Mouse (Mus musculus): ENCODE results near the gene Mrps16. TPM values are rescaled to one million over a fixed set of nuclear protein-coding genes. Genes with fewer than 3 reads are reported as not detected.

Mrps16 gene
- polyA plus RNA-seq (2016; fragmentation: Nextera tagmentation; extraction: Ambion mirVana): 80.1 and 81.3 TPM in 2 replicates

GRCm38 (mm10) chr14:20393205-20393913 is at the start of gene Mrps16:
Gene Mrps16 (minus strand): TSS chr14:20393634.
- ATAC-seq: peak; percentile 97
- Histone ChIP-seq H3K4me3 (peak within 1 kb of the TSS; percentile 78), H3K4me2 (peak within 1 kb of the TSS; percentile 82), H3K27me3 (replicated peaks) (no peaks in the 10 kb centered on the region), H3K36me3 (peaks cover 26% of the 10 kb centered on the region), H3K27ac (peak within 1 kb of the TSS; percentile 86), H3K9ac (peak within 1 kb of the TSS; percentile 90), H3K9me3 (replicated peaks) (no peaks in the 10 kb centered on the region), H3K4me1 (peaks cover 37% of the 10 kb centered on the region)
- 2% methylated on average over 68 of the region's 68 CpGs for WGBS (ENCODE audit: insufficient replicate concordance)

- no peak overlapping the region for H3K4me2 ChIP-seq
- no peaks in the 10 kb centered on the region for H3K36me3 ChIP-seq
These were observed 48.8 kb upstream of the Mrps16 start for GRCm38 (mm10) chr14:20442252-20442651.

GRCm38 (mm10) chr14:20436976-20437375 is 43.5 kb upstream of the Mrps16 start:
- Histone ChIP-seq H3K27ac (no peak overlapping the region), H3K9me3 (replicated peaks) (no peaks in the 10 kb centered on the region), H3K9ac (no peak overlapping the region), H3K36me3 (no peaks in the 10 kb centered on the region), H3K4me3 (no peak overlapping the region), H3K27me3 (replicated peaks) (no peaks in the 10 kb centered on the region), H3K4me2 (no peak overlapping the region), H3K4me1 (no peaks in the 10 kb centered on the region)
- ATAC-seq: no peak
- WGBS (ENCODE audit: insufficient replicate concordance): 51% methylated on average over 6 of the region's 6 CpGs

More at GRCm38 (mm10) chr14:20442252-20442651, 48.8 kb upstream of the Mrps16 start:
- no peak overlapping the region for H3K4me3 ChIP-seq
- no peak for ATAC-seq
- no peak overlapping the region for H3K9ac ChIP-seq
- WGBS (ENCODE audit: insufficient replicate concordance): 74% methylated on average over 17 of the region's 17 CpGs
- no peaks in the 10 kb centered on the region for H3K4me1 ChIP-seq
- no peaks in the 10 kb centered on the region for H3K27me3 ChIP-seq (replicated peaks)
- no peaks in the 10 kb centered on the region for H3K9me3 ChIP-seq (replicated peaks)
- H3K27ac ChIP-seq: no peak overlapping the region

GRCm38 (mm10) chr14:20432420-20432819 is 39.0 kb upstream of the Mrps16 start:
- Histone ChIP-seq H3K27ac (no peak overlapping the region), H3K9ac (no peak overlapping the region), H3K9me3 (replicated peaks) (no peaks in the 10 kb centered on the region), H3K4me1 (no peaks in the 10 kb centered on the region), H3K4me3 (no peak overlapping the region), H3K4me2 (no peak overlapping the region), H3K27me3 (replicated peaks) (no peaks in the 10 kb centered on the region), H3K36me3 (no peaks in the 10 kb centered on the region)
- 72% methylated on average over 4 of the region's 4 CpGs for WGBS (ENCODE audit: insufficient replicate concordance)
- no peak for ATAC-seq

GRCm38 (mm10) chr14:20431726-20432125 is 38.3 kb upstream of the Mrps16 start:
- Histone ChIP-seq H3K9me3 (replicated peaks) (no peaks in the 10 kb centered on the region), H3K36me3 (no peaks in the 10 kb centered on the region), H3K4me3 (no peak overlapping the region), H3K27me3 (replicated peaks) (no peaks in the 10 kb centered on the region), H3K4me2 (no peak overlapping the region), H3K9ac (no peak overlapping the region), H3K27ac (no peak overlapping the region), H3K4me1 (no peaks in the 10 kb centered on the region)
- WGBS (ENCODE audit: insufficient replicate concordance): 66% methylated on average over 6 of the region's 6 CpGs
- no peak for ATAC-seq

- Histone ChIP-seq H3K27ac (no peak overlapping the region), H3K9me3 (replicated peaks) (no peaks in the 10 kb centered on the region), H3K9ac (no peak overlapping the region), H3K27me3 (replicated peaks) (no peaks in the 10 kb centered on the region), H3K36me3 (no peaks in the 10 kb centered on the region), H3K4me1 (no peaks in the 10 kb centered on the region), H3K4me3 (no peak overlapping the region), H3K4me2 (no peak overlapping the region)
- 37% methylated on average over 1 of the region's 1 CpGs for WGBS (ENCODE audit: insufficient replicate concordance)
- ATAC-seq: no peak
These were observed 36.4 kb upstream of the Mrps16 start for GRCm38 (mm10) chr14:20429833-20430232.

GRCm38 (mm10) chr14:20428593-20428992 is 35.2 kb upstream of the Mrps16 start:
- no peak for ATAC-seq
- no peaks in the 10 kb centered on the region for H3K9me3 ChIP-seq (replicated peaks)
- no peaks in the 10 kb centered on the region for H3K36me3 ChIP-seq
- H3K9ac ChIP-seq: no peak overlapping the region
- no peaks in the 10 kb centered on the region for H3K4me1 ChIP-seq
- H3K27ac ChIP-seq: no peak overlapping the region
- H3K4me3 ChIP-seq: no peak overlapping the region
- 19% methylated on average over 1 of the region's 1 CpGs for WGBS (ENCODE audit: insufficient replicate concordance)
- H3K27me3 ChIP-seq (replicated peaks): no peaks in the 10 kb centered on the region
- H3K4me2 ChIP-seq: no peak overlapping the region

- no peaks in the 10 kb centered on the region for H3K36me3 ChIP-seq
- H3K4me2 ChIP-seq: no peak overlapping the region
- H3K4me1 ChIP-seq: no peaks in the 10 kb centered on the region
- no peaks in the 10 kb centered on the region for H3K9me3 ChIP-seq (replicated peaks)
- H3K4me3 ChIP-seq: no peak overlapping the region
- 80% methylated on average over 6 of the region's 6 CpGs for WGBS (ENCODE audit: insufficient replicate concordance)
- no peak overlapping the region for H3K27ac ChIP-seq
- no peak overlapping the region for H3K9ac ChIP-seq
- no peak for ATAC-seq
- H3K27me3 ChIP-seq (replicated peaks): no peaks in the 10 kb centered on the region
These were observed 29.6 kb upstream of the Mrps16 start for GRCm38 (mm10) chr14:20423046-20423445.

GRCm38 (mm10) chr14:20422257-20422656 is 28.8 kb upstream of the Mrps16 start:
- H3K4me1 ChIP-seq: no peaks in the 10 kb centered on the region
- 49% methylated on average over 7 of the region's 7 CpGs for WGBS (ENCODE audit: insufficient replicate concordance)
- no peak overlapping the region for H3K9ac ChIP-seq
- H3K27me3 ChIP-seq (replicated peaks): no peaks in the 10 kb centered on the region
- H3K27ac ChIP-seq: no peak overlapping the region
- no peak overlapping the region for H3K4me3 ChIP-seq
- no peak for ATAC-seq
- H3K4me2 ChIP-seq: no peak overlapping the region
- H3K36me3 ChIP-seq: no peaks in the 10 kb centered on the region
- no peaks in the 10 kb centered on the region for H3K9me3 ChIP-seq (replicated peaks)

GRCm38 (mm10) chr14:20400071-20400470 is 6.6 kb upstream of the Mrps16 start:
- Histone ChIP-seq H3K9me3 (replicated peaks) (no peaks in the 10 kb centered on the region), H3K4me3 (no peak overlapping the region), H3K27me3 (replicated peaks) (no peaks in the 10 kb centered on the region), H3K9ac (no peak overlapping the region), H3K4me2 (no peak overlapping the region), H3K4me1 (no peaks in the 10 kb centered on the region), H3K36me3 (no peaks in the 10 kb centered on the region), H3K27ac (no peak overlapping the region)
- 20% methylated on average over 1 of the region's 1 CpGs for WGBS (ENCODE audit: insufficient replicate concordance)
- ATAC-seq: 0 out of 2 replicates have a peak, but pooled peaks have one; percentile 58

- Histone ChIP-seq H3K4me3 (no peak overlapping the region), H3K9me3 (replicated peaks) (no peaks in the 10 kb centered on the region), H3K27me3 (replicated peaks) (no peaks in the 10 kb centered on the region), H3K4me1 (peaks cover 9% of the 10 kb centered on the region), H3K4me2 (no peak overlapping the region), H3K27ac (no peak overlapping the region), H3K9ac (no peak overlapping the region), H3K36me3 (no peaks in the 10 kb centered on the region)
- no peak for ATAC-seq
- WGBS (ENCODE audit: insufficient replicate concordance): 35% methylated on average over 4 of the region's 4 CpGs
These were observed 5.4 kb upstream of the Mrps16 start for GRCm38 (mm10) chr14:20398864-20399263.

GRCm38 (mm10) chr14:20397220-20397619 is 3.8 kb upstream of the Mrps16 start:
- Histone ChIP-seq H3K4me2 (no peak overlapping the region), H3K27ac (no peak overlapping the region), H3K9ac (no peak overlapping the region), H3K27me3 (replicated peaks) (no peaks in the 10 kb centered on the region), H3K4me3 (no peak overlapping the region), H3K4me1 (peaks cover 18% of the 10 kb centered on the region), H3K9me3 (replicated peaks) (no peaks in the 10 kb centered on the region), H3K36me3 (no peaks in the 10 kb centered on the region)
- no peak for ATAC-seq
- WGBS (ENCODE audit: insufficient replicate concordance): 75% methylated on average over 9 of the region's 9 CpGs

- Histone ChIP-seq H3K27me3 (replicated peaks) (no peaks in the 10 kb centered on the region), H3K9me3 (replicated peaks) (no peaks in the 10 kb centered on the region), H3K4me1 (peaks cover 44% of the 10 kb centered on the region), H3K4me3 (peak overlapping the region; percentile 78), H3K4me2 (peak overlapping the region; percentile 82), H3K27ac (peak overlapping the region; percentile 64), H3K36me3 (peaks cover 30% of the 10 kb centered on the region), H3K9ac (peak overlapping the region; percentile 55)
- ATAC-seq: no peak
- WGBS (ENCODE audit: insufficient replicate concordance): 49% methylated on average over 4 of the region's 4 CpGs
These were observed 1.1 kb downstream of the Mrps16 start for GRCm38 (mm10) chr14:20392326-20392725.
